Mouse (Mus musculus) ES-Bruce4 (cell line): ENCODE measurements at regions not wholly inside any gene's neighbourhood (a gene's known extent, or its start where the extent isn't known, plus 50 kb on each side); places are given as distances from the start of the nearest gene placed in this dataset.

Experiments used
- H3K27ac ChIP-seq: 2 replicates; pipeline ENCODE4 v1.5.1; 2012; ENCODE audit warnings: low read length, inconsistent platforms; ENCODE audit not compliant: insufficient read depth
- H3K27me3 ChIP-seq: 2 replicates; pipeline ENCODE4 v1.6.1; 2012; ENCODE audit warnings: mild to moderate bottlenecking, low read length, inconsistent platforms; ENCODE audit not compliant: control insufficient read depth, poor library complexity, insufficient read depth, severe bottlenecking
- H3K36me3 ChIP-seq: 2 replicates; pipeline ENCODE4 v1.6.1; 2012; ENCODE audit warnings: inconsistent platforms, mild to moderate bottlenecking, low read length, moderate library complexity; ENCODE audit not compliant: control insufficient read depth, poor library complexity, insufficient read depth, severe bottlenecking
- H3K4me1 ChIP-seq: one replicate; pipeline ENCODE4 v1.8.1; 2011; ENCODE audit warnings: low read length; ENCODE audit not compliant: control insufficient read depth, insufficient read depth
- H3K4me3 ChIP-seq: 2 replicates; pipeline ENCODE4 v1.5.1; 2011; ENCODE audit warnings: low read depth, mild to moderate bottlenecking, low read length
- H3K9ac ChIP-seq: 2 replicates; pipeline ENCODE4 v1.6.1; 2012; ENCODE audit warnings: low read depth, mild to moderate bottlenecking, inconsistent platforms; ENCODE audit not compliant: poor library complexity, severe bottlenecking
- H3K9me3 ChIP-seq: replicated peaks from 2 replicates; pipeline ENCODE4 v1.6.1; 2012; ENCODE audit warnings: mild to moderate bottlenecking, low read length, inconsistent platforms; ENCODE audit not compliant: control insufficient read depth, poor library complexity, insufficient read depth, severe bottlenecking
- CTCF ChIP-seq: IDR thresholded peaks from one replicate; pipeline ENCODE4 v1.8.1; 2011; ENCODE audit warnings: low read depth, low read length
- EP300 ChIP-seq: IDR thresholded peaks from 2 replicates; pipeline ENCODE4 v1.6.1; 2011; ENCODE audit warnings: low read depth, low read length; ENCODE audit not compliant: insufficient read depth
- POLR2A ChIP-seq: IDR thresholded peaks from one replicate; pipeline ENCODE4 v1.8.1; 2011; ENCODE audit warnings: low read length; ENCODE audit not compliant: insufficient read depth

DNA sequence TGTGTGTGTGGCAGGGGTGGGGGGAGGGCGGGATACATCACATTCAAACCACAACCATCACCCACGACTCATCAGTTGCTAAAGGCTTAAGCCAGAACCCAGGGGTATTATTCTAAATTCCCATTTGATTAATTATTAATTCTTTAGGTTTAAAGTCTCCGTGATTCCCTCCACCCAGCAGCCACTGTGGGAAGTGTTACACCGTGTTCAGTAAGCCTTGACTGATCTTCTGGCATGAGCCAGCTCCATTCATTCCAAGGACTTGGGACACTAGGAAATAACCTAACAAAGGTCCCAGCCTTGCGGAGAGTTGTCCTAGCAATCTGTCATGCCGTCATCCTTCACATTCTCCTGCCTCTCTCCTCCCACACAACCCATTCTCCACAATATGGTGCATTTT is 256.6 kb downstream of the Rps15a start:
- no peaks in the 10 kb centered on the region for H3K9me3 ChIP-seq
- H3K4me3 ChIP-seq = no peak overlapping the region
- no peak for TF ChIP-seq POLR2A
- TF ChIP-seq EP300 = no peak
- no peak for TF ChIP-seq CTCF
- H3K4me1 ChIP-seq = no peaks in the 10 kb centered on the region
- no peaks in the 10 kb centered on the region for H3K27me3 ChIP-seq
- H3K36me3 ChIP-seq = no peaks in the 10 kb centered on the region
- H3K27ac ChIP-seq = no peak overlapping the region
- no peak overlapping the region for H3K9ac ChIP-seq

DNA sequence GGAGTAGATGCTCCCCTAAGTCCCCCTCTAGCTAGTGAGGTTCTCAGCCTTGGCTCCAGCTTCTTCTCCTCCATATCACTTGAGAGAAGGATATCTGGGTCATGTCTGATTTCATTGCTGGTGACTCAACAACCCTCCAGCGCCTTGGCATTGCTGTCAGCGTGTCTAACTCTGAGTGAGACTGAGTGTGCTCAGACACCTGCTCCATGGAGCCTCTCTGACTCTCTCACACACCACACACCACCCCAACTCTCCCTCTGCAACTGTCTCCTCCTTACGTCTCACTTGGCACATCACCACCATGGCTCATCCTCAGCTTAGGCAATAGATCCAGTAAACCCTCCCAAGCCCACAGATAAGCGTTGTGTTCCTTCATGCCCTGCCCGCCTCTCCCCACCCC is 260.0 kb downstream of the Rps15a start:
- no peaks in the 10 kb centered on the region for H3K4me1 ChIP-seq
- TF ChIP-seq CTCF (no peak), EP300 (no peak), POLR2A (no peak)
- H3K36me3 ChIP-seq = no peaks in the 10 kb centered on the region
- H3K4me3 ChIP-seq = no peak overlapping the region
- no peak overlapping the region for H3K9ac ChIP-seq
- no peaks in the 10 kb centered on the region for H3K9me3 ChIP-seq
- H3K27me3 ChIP-seq = no peaks in the 10 kb centered on the region
- no peak overlapping the region for H3K27ac ChIP-seq

- Histone ChIP-seq H3K36me3 (no peaks in the 10 kb centered on the region), H3K27ac (no peak overlapping the region), H3K9ac (no peak overlapping the region), H3K9me3 (no peaks in the 10 kb centered on the region), H3K4me3 (no peak overlapping the region), H3K4me1 (no peaks in the 10 kb centered on the region), H3K27me3 (no peaks in the 10 kb centered on the region)
- TF ChIP-seq EP300 (no peak), POLR2A (no peak), CTCF (no peak)
Observed at GRCm38 (mm10) chr7:117853716-117854115, 262.3 kb downstream of the Rps15a start.

DNA sequence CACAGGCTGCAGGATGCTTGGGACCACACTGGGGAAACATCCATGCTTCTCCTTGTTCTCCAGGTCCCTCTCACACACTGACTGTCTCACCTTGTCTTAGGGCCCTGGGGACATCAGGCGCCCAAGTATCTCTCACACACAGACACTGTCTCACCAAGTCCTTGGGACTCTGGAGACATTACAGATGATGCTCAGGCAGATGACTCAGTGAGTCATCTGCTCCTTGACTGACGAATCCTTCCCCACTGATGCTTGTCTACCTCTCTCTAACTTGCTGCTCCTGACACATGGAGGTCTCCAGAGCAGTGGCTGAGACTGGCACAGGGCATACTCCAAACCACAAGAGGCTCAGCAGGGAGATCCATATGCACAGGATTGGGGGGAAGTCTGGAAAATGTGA is 263.1 kb downstream of the Rps15a start:
- Histone ChIP-seq H3K27ac (no peak overlapping the region), H3K9me3 (no peaks in the 10 kb centered on the region), H3K4me1 (no peaks in the 10 kb centered on the region), H3K36me3 (no peaks in the 10 kb centered on the region), H3K9ac (no peak overlapping the region), H3K27me3 (no peaks in the 10 kb centered on the region), H3K4me3 (no peak overlapping the region)
- TF ChIP-seq POLR2A (no peak), EP300 (no peak), CTCF (no peak)

- no peak overlapping the region for H3K27ac ChIP-seq
- H3K4me1 ChIP-seq = no peaks in the 10 kb centered on the region
- H3K9me3 ChIP-seq = no peaks in the 10 kb centered on the region
- no peaks in the 10 kb centered on the region for H3K36me3 ChIP-seq
- H3K4me3 ChIP-seq = no peak overlapping the region
- H3K9ac ChIP-seq = no peak overlapping the region
- no peaks in the 10 kb centered on the region for H3K27me3 ChIP-seq
- no peak for TF ChIP-seq CTCF
- TF ChIP-seq EP300 = no peak
- no peak for TF ChIP-seq POLR2A
Observed at GRCm38 (mm10) chr7:117850822-117851221, 265.2 kb downstream of the Rps15a start.

DNA sequence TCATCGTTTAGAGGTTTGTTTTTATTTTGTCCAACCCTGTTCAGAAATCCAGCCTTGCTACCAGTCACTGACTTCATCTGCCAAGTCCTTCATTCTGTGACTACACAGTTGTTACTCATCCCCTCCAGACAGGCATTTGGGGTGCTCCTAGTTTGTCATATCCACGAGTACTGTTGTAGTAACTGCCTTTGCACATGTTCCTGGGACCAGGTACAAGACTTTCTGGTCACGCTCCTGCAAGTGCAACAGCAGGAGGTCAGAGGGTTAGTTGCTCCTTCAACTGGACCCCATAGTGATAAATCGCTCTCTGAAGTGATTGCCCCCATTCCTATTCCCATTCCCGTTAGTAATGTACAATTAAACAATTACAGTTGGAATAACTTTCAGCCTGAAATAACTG is 269.9 kb downstream of the Rps15a start:
- no peaks in the 10 kb centered on the region for H3K4me1 ChIP-seq

More for the DNA sequence above, 269.9 kb downstream of the Rps15a start:
- Histone ChIP-seq H3K9me3 (no peaks in the 10 kb centered on the region), H3K4me3 (no peak overlapping the region), H3K27me3 (no peaks in the 10 kb centered on the region), H3K27ac (no peak overlapping the region), H3K36me3 (no peaks in the 10 kb centered on the region), H3K9ac (no peak overlapping the region)
- TF ChIP-seq EP300 (no peak), POLR2A (no peak), CTCF (no peak)
